Mouse (Mus musculus): ENCODE results near the gene Gm47996. TPM values are rescaled to one million over a fixed set of nuclear protein-coding genes. Genes with fewer than 3 reads are reported as not detected.
A peak's percentile ranks its signal among the peaks of the same experiment; 100 is the strongest.

Gm47996 gene
- total RNA-seq, 2 experiments from 2014 or later, result not detected

- ATAC-seq (replicated peaks; ENCODE audit: low FRiP score, poor library complexity, severe bottlenecking), result no peak
Observed at GRCm38 (mm10) chr1:151243332-151243731, 33.4 kb downstream of the Gm47996 start.

GRCm38 (mm10) chr1:151244013-151244412, 34.1 kb downstream of the Gm47996 start:
- no peak for ATAC-seq (replicated peaks; ENCODE audit: low FRiP score, poor library complexity, severe bottlenecking)

GRCm38 (mm10) chr1:151244761-151245160, 34.8 kb downstream of the Gm47996 start:
- ATAC-seq (replicated peaks; ENCODE audit: low FRiP score, poor library complexity, severe bottlenecking), result no peak

GRCm38 (mm10) chr1:151245165-151245564, 35.2 kb downstream of the Gm47996 start:
- ATAC-seq (replicated peaks; ENCODE audit: low FRiP score, poor library complexity, severe bottlenecking), result no peak

GRCm38 (mm10) chr1:151245846-151246245, 35.9 kb downstream of the Gm47996 start:
- ATAC-seq (replicated peaks; ENCODE audit: low FRiP score, poor library complexity, severe bottlenecking), result no peak

- no peak for ATAC-seq (replicated peaks; ENCODE audit: low FRiP score, poor library complexity, severe bottlenecking)
Observed at GRCm38 (mm10) chr1:151250109-151250508, 40.2 kb downstream of the Gm47996 start.

GRCm38 (mm10) chr1:151250529-151251193, 40.7 kb downstream of the Gm47996 start:
- ATAC-seq (replicated peaks; ENCODE audit: low FRiP score, poor library complexity, severe bottlenecking), result no peak

- no peak for ATAC-seq (replicated peaks; ENCODE audit: low FRiP score, poor library complexity, severe bottlenecking)
Observed at GRCm38 (mm10) chr1:151251194-151252010, 41.5 kb downstream of the Gm47996 start.

GRCm38 (mm10) chr1:151255422-151255821, 45.5 kb downstream of the Gm47996 start:
- no peak for ATAC-seq (replicated peaks; ENCODE audit: low FRiP score, poor library complexity, severe bottlenecking)

GRCm38 (mm10) chr1:151258090-151258954, 48.4 kb downstream of the Gm47996 start:
- ATAC-seq (replicated peaks; ENCODE audit: low FRiP score, poor library complexity, severe bottlenecking), result 0 out of 2 replicates have a peak, but pooled peaks have one; percentile 7

- ATAC-seq (replicated peaks; ENCODE audit: low FRiP score, poor library complexity, severe bottlenecking), result no peak
Observed at GRCm38 (mm10) chr1:151259061-151259460, 49.1 kb downstream of the Gm47996 start.

Other genes with a start within 250 kb of the Gm47996 start
- not detected in 2 replicates for gene Hmcn1, start 216.7 kb upstream of the Gm47996 start, total RNA-seq (2015; ENCODE audit: low replicate concordance)
- not detected in 2 replicates for gene Hmcn1, start 216.7 kb upstream of the Gm47996 start, total RNA-seq (2017; ENCODE audit: low replicate concordance)
- not detected in 2 replicates for gene Gm47985, start 27.6 kb upstream of the Gm47996 start, total RNA-seq (2015; ENCODE audit: low replicate concordance)
- gene Gm47985, start 27.6 kb upstream of the Gm47996 start, total RNA-seq (2017; ENCODE audit: low replicate concordance), result 1.5 and 2.2 TPM in 2 replicates
- 5.0 TPM in 1 of 2 replicates, not detected in the other for gene Gm8947, start 17.8 kb upstream of the Gm47996 start, total RNA-seq (2015; ENCODE audit: low replicate concordance)
- 1.0 TPM in 1 of 2 replicates, not detected in the other for gene Gm8947, start 17.8 kb upstream of the Gm47996 start, total RNA-seq (2017; ENCODE audit: low replicate concordance)
- not detected in 2 replicates for gene Gm47995, start 11.7 kb upstream of the Gm47996 start, total RNA-seq (2015; ENCODE audit: low replicate concordance)
- gene Gm47995, start 11.7 kb upstream of the Gm47996 start, total RNA-seq (2017; ENCODE audit: low replicate concordance), result 5.4 TPM in 1 of 2 replicates, not detected in the other
- not detected in 2 replicates for gene 3110040M04Rik, start 6.0 kb upstream of the Gm47996 start, total RNA-seq (2015; ENCODE audit: low replicate concordance)
- gene 3110040M04Rik, start 6.0 kb upstream of the Gm47996 start, total RNA-seq (2017; ENCODE audit: low replicate concordance), result not detected in 2 replicates
- 54.1 and 68.8 TPM in 2 replicates for gene Ivns1abp, start 134.3 kb downstream of the Gm47996 start, total RNA-seq (2015; ENCODE audit: low replicate concordance)
- gene Ivns1abp, start 134.3 kb downstream of the Gm47996 start, total RNA-seq (2017; ENCODE audit: low replicate concordance), result 51.1 and 58.4 TPM in 2 replicates
- gene Swt1, start 218.3 kb downstream of the Gm47996 start, total RNA-seq (2015; ENCODE audit: low replicate concordance), result 65.2 and 94.7 TPM in 2 replicates
- 51.4 and 60.2 TPM in 2 replicates for gene Swt1, start 218.3 kb downstream of the Gm47996 start, total RNA-seq (2017; ENCODE audit: low replicate concordance)
- 23.8 and 27.7 TPM in 2 replicates for gene Trmt1l, start 218.4 kb downstream of the Gm47996 start, total RNA-seq (2015; ENCODE audit: low replicate concordance)
- gene Trmt1l, start 218.4 kb downstream of the Gm47996 start, total RNA-seq (2017; ENCODE audit: low replicate concordance), result 19.1 and 20.2 TPM in 2 replicates

Data from erythroid progenitor cell, adult 5-6 weeks (primary cell).